Mouse (Mus musculus): ENCODE measurements at regions not wholly inside any gene's neighbourhood (a gene's known extent, or its start where the extent isn't known, plus 50 kb on each side); places are given as distances from the start of the nearest gene placed in this dataset.

DNA sequence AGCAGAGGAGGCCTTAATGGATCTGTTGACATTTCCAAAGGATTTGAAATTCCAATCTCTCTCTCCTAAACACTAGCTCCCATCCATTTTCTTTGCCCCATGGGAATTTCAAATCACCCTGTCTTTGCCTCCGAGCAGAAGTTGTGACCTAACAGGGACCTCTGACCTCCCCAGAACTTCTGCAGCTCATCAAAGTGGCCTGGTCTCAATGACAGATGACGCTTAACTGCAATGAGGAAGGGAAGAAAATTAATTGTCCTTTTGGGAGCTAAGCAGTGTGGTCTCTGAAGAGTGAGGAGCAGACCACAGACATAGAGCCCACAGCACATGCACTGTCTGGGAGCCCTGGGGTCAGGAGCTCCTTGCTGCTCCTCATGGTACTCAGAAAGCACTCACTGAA, 155.3 kb downstream of the Tox3 start:
- no peak for DNase-seq (ENCODE audit: low spot score)

DNA sequence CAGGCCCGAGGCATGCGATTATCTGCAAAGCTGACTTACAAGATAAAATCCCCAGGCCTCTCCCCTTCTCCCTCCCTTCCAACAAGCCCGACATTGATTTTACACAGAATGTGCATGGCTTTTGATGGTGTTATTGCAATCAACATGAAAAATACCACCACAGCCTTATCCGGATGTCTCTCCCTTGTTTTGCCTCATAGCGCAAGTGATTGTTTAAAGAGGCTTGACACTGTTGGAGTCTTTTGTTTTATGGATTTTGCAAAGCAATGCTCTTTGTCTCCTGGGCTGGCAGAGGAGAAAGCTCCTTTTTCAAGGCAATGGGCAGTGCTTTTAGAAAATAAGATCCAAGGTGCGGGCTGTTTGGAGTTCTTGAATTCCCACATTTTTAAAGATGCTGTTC, 165.3 kb downstream of the Tox3 start:
- DNase-seq (ENCODE audit: low spot score) = no peak

DNA sequence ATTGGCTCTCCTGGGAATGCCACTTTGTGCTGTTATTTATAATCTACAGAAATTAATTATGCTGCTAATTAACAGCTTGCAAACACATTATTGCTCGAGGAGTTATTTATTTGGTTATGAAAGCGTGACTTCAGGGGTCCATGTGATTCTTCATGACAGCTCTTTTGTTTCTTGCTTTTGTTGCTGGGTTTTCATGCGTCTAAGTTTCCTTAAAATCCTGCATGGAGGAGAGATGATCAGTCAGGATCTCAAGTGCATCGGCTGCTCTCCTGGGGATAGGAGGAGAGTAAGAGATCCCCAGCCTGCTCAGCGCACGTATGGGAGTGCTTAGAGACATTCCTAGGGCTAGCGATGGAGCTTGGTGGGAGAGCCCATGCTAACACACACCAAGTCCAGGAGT, 171.4 kb downstream of the Tox3 start:
- DNase-seq (ENCODE audit: low spot score) = no peak

DNA sequence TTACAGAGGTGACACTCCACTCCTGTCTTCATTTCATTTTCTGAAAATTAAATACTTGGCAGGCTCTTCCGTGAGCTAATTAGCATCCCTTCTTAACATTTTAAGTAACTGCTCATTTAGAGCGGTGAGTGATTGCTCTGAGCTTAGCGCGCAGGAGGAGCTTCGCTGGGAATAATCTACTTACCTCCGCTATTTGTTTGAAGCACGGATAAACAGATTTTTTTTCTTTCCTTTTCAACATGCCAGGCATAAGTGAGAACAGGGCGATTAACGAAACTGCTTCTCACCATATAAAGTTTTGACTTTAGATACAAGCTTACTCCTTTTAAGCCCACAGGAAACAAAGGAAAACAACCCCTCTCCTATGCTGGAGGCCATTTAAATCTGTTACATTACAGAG, 171.8 kb downstream of the Tox3 start:
- DNase-seq (ENCODE audit: low spot score) = no peak

DNA sequence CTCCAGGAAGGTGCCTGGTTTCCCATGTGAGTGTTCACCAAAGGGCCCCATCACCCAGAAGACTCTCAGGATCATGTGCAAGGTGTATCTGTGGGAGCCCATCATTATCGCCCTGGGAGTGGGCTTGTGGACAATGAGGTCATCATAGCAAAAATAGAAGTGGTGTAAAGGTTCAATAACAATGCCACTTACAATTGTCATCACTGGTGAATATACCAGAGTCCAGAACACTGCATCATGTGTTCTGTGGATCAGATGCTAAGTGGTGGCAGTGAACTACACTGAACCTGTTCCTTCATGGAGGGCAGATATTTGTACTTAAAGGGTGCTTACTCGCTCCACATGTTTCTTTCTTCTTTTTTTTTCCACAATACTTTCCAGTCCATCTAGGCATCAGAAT, 181.5 kb downstream of the Tox3 start:
- no peak for DNase-seq (ENCODE audit: low spot score)

DNA sequence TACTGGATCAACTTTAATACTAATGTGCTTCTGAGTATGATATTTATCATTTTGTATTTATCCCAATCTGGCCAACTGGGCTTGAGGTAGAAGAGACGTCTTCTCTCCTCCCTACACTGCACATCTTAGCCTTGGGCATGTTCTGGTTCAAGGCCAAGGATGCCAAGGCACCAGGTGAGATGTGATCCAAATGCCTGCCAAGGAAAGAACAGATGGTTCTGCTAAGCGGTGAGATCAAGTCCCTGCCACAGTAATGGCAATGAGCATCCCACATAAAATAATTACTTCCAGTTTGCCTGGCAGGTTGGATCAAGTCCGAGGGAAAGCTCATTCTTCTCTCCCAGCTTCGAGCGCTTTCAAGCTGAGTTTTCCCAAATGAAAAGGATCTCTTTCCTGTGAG, 196.7 kb downstream of the Tox3 start:
- DNase-seq (ENCODE audit: low spot score) = no peak

DNA sequence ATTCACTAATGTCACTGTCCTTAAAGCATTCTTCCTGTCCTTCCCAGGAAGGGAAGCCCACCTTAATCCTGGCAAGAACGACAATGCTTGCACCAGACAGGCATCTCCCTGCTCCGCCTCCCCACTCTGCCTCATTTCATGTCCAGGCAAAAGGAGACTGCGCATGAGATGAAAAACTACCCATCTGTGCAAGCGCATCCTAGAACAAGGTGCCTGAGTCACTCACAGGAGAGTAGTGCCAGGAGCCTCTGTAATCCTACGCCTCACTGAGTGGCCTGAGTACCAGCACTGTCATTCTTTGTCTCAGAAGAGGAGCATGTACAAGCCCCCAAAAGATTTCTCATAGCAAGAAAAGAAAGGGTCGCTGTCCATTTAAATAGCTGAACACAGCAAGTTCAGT, 198.2 kb downstream of the Tox3 start:
- DNase-seq (ENCODE audit: low spot score) = no peak

DNA sequence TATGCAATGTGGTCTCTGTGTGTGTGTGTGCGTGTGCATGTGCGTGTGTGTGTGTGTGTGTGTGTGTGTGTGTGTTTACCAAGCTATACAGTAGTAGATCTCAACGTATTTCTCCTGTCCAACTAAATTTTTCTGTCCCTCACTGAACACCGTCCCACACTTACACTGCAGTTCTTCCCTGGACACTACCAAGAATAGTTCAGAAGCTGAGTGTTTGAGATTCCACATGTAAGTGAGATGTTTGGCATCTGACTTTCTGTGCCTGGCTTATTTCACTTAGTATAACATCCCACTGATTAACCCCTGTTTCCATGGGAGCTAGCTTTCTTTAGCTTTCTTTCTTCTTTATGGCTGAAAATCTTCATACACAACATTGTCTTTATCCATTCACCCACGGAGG, 213.5 kb downstream of the Tox3 start:
- no peak for DNase-seq (ENCODE audit: low spot score)

DNA sequence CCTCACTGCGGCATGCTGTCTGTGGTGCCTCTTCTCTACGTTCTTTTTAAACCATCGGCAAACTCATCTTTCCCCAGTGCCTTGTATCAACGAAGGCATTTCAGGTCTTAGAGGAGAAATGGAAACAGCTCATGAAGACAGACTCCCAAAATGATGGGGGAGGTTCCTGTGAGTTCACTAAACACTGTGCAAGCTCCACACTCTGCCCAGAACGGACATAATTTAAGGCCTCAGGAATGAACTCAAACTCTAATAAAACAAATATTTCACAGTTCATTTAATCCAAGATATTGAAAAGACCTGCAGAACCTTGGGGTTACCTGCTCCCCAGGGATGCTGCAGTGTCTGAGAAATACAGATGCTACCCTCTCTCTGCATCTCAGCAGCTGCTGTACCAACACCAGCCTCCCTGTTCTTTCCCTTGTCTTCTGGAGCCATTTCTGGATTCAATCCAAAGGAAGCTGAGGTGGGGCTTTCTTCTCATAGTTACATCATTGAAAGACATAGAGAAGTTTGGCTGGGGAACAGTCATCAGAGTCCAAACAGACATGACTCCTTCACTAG, 217.4 kb downstream of the Tox3 start:
- no peak for DNase-seq (ENCODE audit: low spot score)

DNA sequence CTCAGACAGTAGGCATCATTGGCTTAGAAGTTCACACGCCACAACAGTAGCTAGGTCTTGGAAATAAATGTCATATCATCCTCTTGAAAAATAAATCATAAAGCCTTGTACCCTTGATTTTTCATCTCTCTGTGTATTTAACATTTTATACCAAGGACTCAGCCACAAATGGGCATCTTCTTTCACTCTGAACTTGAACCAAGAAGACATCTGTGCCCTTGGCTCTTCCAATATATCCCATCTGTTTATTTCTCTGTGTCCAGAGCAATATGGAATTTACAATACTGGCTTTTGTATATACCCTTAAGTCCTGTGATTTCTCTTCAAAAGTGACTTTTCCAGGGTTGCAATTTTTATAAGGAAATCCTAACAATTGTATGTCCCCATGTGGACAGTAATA, 222.7 kb downstream of the Tox3 start:
- no peak for DNase-seq (ENCODE audit: low spot score)

DNA sequence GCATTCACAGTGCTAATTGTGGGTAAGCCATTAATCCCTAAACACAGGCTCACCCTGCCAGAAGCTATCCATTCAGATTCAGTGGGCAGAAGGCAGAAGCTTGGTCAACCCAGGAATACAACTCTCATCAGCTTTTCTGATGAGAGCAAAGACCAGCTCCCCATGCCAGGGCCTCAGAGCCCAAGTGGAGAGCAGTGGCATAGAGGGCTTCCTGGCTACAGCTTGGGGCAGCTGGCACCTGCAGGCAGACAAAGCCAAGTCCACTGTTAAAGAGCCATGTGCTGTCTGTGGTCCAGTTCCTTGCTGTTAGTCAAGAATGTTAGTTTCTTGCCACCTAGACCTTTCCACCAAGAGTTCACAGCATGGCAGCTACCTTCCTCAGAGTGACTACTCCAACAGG, 225.0 kb downstream of the Tox3 start:
- DNase-seq (ENCODE audit: low spot score) = no peak

DNA sequence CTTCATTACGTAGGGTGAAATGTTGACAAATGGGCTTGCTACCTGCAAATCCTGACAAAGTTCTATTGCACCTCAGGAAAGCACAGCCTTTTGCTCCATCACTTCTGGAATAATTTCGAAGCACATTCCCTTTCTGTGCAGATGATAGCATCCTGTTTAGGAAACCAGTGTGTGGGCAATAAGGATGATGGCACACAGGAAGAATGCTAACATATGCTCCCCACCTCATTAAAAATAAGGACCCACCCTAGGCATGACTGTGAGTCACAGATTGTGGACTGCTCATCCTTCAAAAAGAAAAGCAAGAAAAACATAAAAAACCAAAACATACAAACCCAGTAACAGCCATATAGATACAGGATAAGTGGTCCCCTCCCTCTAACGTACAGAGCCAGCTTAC, 226.2 kb downstream of the Tox3 start:
- no peak for DNase-seq (ENCODE audit: low spot score)

DNA sequence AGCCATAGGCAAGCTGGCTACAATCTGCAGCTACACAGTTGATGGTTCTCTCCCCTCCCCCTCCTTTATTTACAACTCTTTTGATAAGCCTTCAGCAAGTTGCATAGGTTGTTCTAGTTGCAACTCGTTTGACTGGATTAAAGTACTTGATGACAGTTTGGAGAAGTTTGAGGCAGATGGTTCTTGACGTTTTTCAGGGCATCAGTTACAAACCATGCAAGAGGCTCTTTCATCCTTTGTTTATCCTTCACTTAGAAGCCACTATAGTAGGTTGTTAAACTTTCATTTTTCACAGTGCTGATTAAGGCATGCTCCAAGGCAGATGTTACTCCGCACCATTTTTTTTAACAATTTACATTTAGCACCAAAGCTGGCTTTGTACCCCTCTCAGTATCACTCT, 227.1 kb downstream of the Tox3 start:
- no peak for DNase-seq (ENCODE audit: low spot score)

DNA sequence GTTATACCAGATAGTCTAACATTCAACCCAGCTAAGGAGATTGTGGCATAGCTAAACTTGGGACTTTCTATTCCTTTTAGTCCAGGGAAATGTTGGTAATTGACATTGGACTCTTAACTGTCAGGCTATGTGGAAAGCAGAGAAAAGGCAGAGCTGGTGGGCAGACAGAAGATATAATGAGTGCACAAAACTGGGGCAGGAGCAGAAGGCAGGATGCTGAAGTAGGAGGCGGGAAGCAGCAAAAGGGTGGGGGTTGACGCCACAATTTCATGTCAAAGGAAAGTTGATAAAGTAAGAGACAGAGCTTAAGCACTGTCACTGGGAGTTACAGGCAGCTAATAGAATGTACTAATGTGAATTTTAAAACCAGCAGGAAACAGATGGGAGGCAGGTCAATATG, 232.7 kb downstream of the Tox3 start:
- no peak for DNase-seq (ENCODE audit: low spot score)

DNA sequence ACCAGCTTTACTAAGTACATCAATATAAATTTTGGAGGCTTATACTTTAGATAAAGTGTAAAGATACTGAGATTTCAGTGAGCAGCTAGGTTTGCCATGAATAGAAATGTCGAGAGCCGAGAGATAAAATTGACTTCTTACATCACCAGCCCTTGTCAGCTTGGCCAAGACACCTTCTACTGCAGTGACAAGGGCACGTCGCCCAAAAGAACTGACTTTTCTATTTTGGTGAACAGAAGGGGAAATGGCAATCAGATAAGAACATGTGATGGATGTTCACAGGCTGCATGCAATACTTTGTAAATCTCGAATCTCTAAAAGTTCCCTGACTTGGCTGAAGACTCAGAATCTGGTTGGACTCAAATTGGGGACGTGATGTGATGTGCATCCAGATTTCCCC, 247.6 kb downstream of the Tox3 start:
- DNase-seq (ENCODE audit: low spot score) = no peak

DNA sequence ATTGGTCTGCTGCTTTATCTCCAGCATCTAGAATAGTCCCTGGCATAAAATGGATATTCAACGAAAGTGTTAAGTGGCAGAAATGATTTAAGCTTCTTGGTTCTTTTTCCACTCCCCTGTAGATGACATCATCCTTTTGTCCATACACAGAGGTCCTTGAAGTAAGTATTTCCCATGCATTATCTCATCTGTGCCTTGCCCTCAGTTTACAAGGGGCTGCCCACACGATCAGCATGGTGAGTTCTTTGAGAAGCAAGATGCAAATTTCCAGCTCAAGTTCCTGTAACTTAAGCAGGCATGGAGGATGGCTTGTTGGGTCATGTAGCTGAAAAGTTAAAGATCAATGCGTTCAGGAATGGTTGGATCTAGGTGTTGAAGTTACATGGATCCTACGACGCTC, 265.5 kb downstream of the Tox3 start:
- DNase-seq (ENCODE audit: low spot score) = no peak

DNA sequence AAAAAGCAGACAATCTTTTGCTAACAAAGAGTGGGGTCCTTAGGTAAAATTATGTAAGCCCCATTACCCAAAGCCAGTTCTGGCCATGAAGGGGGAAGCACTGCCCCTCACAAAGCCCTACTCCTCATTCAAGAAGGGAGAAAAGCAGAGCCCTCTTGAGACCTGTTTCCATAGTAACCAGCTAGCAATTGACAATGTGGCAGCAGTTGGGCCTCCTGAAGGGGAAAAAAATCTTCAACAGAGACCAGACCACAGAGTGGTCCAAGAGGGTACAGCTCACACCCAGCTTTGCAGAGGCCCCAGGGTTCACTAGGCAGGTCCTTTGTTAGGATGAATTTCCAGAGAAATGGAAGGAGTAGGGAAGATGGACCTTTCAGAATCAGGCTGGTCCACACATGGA, 271.8 kb downstream of the Tox3 start:
- no peak for DNase-seq (ENCODE audit: low spot score)

DNA sequence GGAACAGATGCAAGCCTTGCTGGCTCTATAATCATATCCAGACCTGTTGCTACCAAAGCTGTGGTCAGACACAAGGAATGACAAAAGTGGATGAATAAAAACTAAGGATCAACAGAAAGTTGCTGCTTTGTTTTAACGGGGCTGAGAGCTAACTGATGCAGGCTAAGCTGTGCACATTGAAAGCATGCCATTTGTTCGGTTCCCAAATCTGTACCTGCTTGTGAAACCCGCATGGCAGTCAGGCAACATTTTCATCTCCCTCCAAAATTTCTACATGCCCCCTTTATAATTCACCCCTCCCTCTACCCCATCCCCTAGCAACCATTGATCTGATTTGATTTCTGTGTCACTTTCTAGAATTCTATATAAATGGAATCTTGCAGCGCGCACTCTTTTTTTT, 272.3 kb downstream of the Tox3 start:
- DNase-seq (ENCODE audit: low spot score) = no peak

DNA sequence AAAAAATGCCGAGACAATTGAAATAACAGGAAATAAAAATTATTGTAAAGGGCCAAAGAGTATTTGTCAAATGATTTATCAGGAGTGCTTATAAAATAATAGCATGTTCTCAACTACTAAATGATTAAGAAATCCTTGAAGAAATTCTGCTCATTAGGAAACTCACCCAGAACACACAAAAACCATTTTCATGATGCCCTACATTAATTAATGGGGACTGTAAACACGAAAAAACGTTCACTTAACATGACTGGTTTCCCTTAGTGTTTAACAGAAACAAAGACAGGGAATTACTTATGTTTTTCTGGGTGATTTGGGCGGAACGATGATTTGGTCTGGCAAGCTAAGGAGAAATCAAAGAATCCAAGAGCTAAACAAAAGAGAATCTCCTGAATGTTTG, 278.1 kb downstream of the Tox3 start:
- DNase-seq (ENCODE audit: low spot score) = no peak

DNA sequence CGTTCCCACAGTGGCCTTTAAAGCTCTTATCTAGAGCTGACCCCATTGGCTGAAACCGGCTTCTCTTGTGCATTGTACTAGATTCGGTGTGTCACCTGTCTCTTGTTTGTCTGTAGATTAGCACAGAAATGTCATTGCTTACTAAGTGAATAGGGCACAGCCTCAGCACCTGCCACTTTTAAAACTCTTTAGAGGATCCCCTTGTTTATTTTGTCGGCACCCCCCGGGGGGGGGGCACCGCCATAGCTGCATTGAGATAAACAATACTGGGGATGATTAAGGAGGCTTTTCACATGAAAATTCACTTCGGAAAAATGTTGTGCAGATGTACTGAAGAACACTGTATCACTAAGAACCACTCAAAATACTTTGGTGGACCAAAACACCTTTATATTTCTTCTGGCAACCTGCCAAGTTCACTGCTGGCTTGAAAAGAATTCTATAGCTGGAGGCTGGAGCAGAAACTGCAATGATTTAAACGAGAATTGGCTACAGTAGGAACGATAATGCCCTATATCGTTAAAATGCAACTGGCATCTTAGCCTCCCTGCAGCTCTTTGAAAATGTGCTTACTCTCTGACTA, 278.6 kb downstream of the Tox3 start:
- no peak for DNase-seq (ENCODE audit: low spot score)

DNA sequence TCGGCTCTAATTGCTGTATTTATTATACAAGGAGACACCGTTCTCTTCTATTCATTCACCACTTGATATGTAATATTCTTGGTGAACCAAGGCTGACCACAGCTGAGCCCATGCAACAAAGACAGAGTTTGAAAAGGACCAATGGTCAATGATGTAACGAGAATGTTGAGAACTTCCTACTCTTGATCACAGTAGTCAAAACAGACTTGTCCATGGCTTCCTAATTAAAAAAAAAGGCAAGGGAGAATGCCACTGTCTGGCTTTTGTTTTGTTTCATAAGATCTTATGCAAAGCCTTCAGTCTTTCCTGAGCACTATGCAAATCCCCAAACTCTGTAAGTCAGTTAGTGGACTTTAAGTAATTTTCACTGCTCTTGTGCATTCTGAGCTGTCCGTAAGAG, 279.7 kb downstream of the Tox3 start:
- no peak for DNase-seq (ENCODE audit: low spot score)

DNA sequence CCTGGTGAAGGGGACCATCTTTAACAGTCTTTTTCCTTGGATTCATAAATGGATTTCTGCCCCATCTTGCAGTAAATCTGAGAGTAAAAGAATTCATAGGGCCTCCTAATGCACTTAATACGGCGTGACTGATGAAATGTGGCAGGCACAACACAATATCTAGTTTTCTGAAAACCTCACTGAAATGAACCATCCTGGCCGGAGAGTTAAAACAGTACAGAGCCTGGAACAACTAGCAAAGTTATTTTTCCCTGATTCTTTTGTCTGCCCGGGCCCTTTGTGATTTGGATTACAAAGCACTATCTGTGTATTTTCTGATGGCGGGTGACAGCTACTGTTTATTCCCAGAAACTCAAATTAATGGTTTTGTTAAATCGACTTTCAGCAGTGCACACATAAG, 283.8 kb downstream of the Tox3 start:
- no peak for DNase-seq (ENCODE audit: low spot score)

DNA sequence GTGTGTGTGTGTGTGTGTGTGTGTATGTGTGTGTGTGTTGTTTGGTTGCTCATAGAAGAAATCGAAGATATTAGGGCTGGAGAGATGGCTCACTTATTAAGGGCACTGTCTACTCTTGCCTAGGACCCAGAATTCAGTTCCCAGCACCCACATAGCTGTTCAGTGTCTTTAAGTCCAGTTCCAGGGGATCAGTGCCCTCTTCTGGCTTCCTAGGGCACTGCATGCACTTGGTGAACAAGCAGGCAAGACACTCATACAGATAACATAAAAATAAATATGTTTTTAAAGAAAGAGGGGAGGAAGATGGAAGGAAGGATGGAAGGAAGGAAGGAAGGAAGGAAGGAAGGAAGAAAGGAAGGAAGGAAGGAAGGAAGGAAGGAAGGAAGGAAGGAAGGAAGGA, 284.9 kb downstream of the Tox3 start:
- no peak for DNase-seq (ENCODE audit: low spot score)

DNA sequence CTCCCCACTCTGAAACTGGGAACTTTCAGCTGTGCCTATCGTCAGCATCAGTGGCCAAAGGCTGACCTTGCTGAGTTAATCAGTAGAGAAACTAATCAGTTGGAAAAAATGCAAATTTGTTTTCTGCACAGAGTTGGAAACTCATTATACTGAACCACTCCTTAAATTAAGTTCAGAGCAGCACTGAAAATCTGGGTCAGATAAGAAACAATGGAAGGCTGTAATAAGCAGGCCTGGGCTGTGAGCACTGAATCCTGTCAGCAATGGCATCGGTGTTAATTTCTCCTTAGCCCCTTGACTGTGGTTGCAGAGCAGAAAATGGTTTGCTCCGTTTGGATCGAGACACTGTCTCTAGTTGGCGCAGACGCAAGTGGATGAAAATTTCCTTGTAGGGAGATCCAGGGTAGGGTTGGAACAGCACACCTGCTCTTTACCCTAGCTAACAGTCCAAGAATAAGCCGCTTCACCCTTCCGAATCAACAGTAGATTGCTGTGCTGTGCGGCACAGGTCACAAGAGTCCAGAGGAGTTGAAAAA, 289.4 kb downstream of the Tox3 start:
- no peak for DNase-seq (ENCODE audit: low spot score)

DNA sequence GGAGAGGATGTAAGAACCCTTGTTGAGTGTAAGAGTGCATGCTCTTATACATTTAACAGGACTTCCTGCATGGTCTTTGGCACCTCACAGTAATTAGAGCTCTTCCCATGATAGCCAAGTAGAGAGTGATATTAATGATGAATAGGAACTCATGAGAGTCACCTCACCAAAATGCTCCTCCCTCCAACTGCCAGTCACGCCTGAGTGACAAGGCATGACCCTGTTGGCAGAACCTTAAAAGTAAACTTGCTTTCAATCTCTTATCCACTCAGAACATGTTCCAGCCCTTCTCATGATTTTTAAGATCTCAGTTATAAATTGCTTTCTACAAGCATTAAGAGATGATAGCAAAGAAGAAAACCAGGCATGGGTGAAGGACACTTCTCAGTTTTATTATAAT, 291.8 kb downstream of the Tox3 start:
- no peak for DNase-seq (ENCODE audit: low spot score)

Measured in urinary bladder, postnatal 25 days (tissue).